Mouse (Mus musculus) gastrocnemius, postnatal 10 days (tissue): ENCODE data around the gene Nedd4. TPM values are rescaled to one million over a fixed set of nuclear protein-coding genes. Genes with fewer than 3 reads are reported as not detected.
"Not testable (repeated sequence)": the region's sequence is repeated elsewhere in the genome, so short reads cannot be mapped to it uniquely, and the experiment has no call there.

Experiments
- DNase-seq: peaks from one replicate; pipeline ENCODE4 v3.0.0; 2021; ENCODE audit warnings: mixed read lengths
- long read RNA-seq, 2 experiments: library from polyadenylated mRNA; stranded (forward); transcript quantifications; one replicate each; pipeline ENCODE4 v2.0.0; 2021
- total RNA-seq, 2 experiments: library from RNA; stranded (reverse); gene quantifications; 2 replicates each; pipeline ENCODE4 v1.2.3; 2021

Nedd4 gene
- 100 to 1,000 TPM; 563 to 619 TPM for total RNA-seq
- long read RNA-seq, experiment 1, full-length matches to known transcripts, result 605 of 702 reads
- long read RNA-seq, experiment 1, partial matches to known transcripts, result 77 of 702 reads
- long read RNA-seq, experiment 1, other reads (novel, unspliced or antisense), result 20 of 702 reads
- long read RNA-seq, experiment 2, full-length matches to known transcripts, result 413 of 517 reads
- long read RNA-seq, experiment 2, partial matches to known transcripts, result 67 of 517 reads
- long read RNA-seq, experiment 2, other reads (novel, unspliced or antisense), result 37 of 517 reads

DNA sequence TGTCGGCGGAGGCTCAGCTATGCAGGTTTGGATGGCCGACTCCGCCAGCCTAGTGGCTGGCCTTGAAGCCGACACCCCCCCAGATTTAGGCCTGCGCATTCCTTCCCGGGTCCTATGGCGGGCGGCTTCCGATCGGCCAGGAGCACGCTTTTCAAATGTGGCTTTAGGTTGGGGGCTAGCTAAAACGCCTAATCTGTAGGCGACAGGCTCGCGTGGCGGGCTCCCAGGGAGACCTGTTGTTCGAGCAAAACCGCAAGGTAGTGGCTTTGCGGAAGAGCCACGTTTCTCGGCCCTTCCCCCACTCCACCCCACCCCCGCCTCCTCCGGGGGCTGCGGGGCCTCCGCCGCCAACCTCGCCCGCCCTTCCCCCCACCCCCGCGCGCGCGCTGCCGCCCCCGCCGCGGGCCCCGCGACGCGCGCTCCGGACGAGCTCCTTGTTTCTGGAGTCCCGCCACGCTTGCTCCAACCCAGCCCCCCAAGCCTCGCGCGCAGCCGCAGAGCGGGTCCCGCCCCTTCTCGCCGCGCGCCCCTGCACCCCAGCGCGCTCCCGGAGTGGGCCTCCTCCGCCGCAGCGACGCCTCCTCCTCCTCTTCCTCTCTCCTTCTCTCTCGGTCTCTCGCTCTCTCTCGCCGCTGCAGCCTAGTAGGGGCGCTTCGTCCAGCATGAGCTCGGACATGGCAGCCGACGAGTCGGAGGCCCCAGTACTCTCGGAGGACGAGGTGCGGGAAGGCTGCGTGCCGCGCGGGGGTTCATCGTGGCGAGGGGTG, at the start of gene Nedd4:
Nedd4 (plus strand) TSS at position 452 of the 767 bp plus-strand sequence.
- peak; percentile 98 for DNase-seq

- DNase-seq, result peak; percentile 32
These were observed 48.3 kb upstream of the Nedd4 start for GRCm38 (mm10) chr9:72613884-72614283.

GRCm38 (mm10) chr9:72614786-72615480, 47.2 kb upstream of the Nedd4 start:
- no peak for DNase-seq

GRCm38 (mm10) chr9:72618037-72618436, 44.1 kb upstream of the Nedd4 start:
- DNase-seq, result no peak

GRCm38 (mm10) chr9:72623605-72624004, 38.5 kb upstream of the Nedd4 start:
- DNase-seq, result no peak

DNA sequence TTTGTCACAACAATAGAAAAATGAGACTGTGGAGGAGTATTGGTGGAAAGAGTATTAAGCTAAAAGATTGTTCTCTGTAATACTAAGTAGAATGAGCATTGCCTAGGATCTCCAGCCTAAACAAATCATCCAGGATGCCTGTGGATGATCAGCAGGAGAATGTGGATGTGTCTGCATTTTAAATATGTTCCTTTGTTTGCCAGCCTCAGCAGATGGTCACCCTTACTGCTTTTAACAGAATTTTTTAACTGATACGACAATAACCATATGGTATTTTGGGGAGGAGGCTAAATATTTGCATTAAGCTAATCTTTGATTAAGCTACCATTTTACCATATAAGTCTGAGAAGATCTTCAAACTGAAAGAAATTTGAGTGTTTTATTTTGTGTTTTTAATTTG, 34.5 kb upstream of the Nedd4 start:
- DNase-seq, result no peak

DNA sequence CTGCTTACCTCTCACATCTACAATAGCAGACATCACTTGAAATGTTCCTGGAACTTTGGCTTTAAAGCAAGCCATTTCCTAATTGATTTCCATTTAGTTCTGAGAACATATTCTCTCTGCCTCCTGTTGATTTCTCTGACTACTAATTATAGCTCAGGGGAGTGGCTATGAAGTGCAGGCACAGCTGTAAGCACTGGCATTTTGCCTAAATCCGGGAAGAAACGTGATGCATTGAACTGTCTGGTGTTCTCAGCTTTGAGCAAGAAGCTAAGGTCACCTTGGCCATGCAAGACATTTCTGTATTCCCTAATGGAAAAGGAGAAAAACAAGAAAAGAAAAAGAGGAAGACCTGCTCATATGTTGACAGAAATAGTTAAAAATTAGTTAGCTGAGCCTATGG, 33.6 kb upstream of the Nedd4 start:
- DNase-seq, result no peak

- DNase-seq, result no peak
These were observed 29.9 kb upstream of the Nedd4 start for GRCm38 (mm10) chr9:72632198-72632597.

- no peak for DNase-seq
These were observed 27.0 kb upstream of the Nedd4 start for GRCm38 (mm10) chr9:72635134-72635533.

GRCm38 (mm10) chr9:72636547-72636946, 25.6 kb upstream of the Nedd4 start:
- DNase-seq, result no peak

DNA sequence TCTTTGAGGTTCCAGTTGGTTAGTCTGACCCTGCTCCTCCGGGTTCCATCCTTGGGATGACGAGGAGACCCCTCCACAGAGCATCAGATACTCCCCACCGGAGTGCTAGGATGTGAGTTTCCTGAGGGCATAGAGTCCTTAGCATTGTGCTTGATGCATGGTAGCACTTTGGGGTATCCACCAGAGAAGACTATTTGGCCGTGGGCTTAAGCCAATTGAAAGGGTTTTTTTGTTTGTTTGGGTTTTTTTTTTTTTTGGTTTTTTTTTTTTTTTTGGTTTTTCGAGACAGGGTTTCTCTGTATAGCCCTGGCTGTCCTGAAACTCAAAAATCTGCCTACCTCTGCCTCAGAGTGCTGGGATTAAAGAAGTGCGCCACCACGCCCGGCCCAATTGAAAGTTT, 24.9 kb upstream of the Nedd4 start:
- DNase-seq, result no peak

GRCm38 (mm10) chr9:72638951-72639842, 22.9 kb upstream of the Nedd4 start:
- no peak for DNase-seq

DNA sequence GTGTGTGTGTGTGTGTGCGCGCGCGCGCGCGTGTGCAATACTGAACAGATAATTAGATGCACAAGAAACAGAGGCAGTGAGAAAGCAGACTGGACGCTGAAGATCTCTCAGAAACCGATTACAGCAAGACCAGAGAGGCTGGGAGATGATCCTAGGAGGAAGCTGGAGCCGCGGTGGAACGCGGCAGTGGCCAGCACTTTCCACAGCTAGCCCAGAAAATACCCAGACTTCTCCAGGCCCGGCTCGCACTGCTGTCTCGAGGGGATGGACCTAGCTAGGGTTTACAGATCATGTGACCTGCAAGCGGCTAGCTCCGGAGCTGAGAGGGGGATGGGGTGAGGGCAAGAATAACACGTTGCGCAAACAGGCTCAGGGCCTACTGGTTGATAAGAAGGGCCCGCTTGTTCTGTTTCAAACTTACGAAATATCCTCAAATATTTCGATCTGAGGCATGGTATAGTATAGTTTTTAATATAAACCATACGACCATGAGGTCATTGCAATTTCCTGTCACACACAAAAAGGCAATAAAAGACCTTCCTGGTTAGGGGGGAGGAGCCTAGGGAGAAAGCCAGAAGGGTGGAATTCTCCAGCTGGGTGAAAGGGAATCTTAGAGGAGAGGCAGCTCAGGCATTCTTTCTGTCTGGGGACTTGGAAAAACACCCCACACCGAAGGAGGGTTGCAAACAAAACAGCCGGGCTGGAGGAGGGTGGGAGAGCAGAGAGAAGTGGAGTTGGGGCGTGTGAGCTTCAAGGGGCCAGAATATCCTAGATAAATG, 22.1 kb upstream of the Nedd4 start:
- peak; percentile 77 for DNase-seq

DNA sequence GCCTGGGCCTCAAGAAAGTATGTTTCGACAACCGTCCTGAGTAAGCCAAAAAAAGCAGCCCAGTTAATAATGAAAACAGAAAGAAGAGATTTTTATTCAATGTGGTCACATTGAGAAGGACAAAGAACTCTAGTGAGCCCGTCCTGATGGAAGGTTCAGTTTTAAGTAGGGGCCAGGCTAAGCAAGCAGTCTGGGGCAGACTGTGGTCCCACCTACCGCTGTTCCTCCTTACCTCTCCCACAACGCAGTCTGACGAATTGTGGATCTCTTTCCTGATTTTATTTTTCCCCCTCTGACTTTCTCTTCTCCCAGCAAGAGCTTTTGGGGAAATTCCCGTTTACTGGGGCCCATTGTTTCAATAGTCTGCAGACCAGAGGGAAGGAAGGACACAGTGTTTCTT, 21.5 kb upstream of the Nedd4 start:
- no peak for DNase-seq

- DNase-seq, result peak; percentile 44
These were observed 21.0 kb upstream of the Nedd4 start for GRCm38 (mm10) chr9:72641093-72641680.

GRCm38 (mm10) chr9:72642756-72643447, 19.2 kb upstream of the Nedd4 start:
- DNase-seq, result not testable (repeated sequence)

GRCm38 (mm10) chr9:72643651-72644417, 18.3 kb upstream of the Nedd4 start:
- no peak for DNase-seq

DNA sequence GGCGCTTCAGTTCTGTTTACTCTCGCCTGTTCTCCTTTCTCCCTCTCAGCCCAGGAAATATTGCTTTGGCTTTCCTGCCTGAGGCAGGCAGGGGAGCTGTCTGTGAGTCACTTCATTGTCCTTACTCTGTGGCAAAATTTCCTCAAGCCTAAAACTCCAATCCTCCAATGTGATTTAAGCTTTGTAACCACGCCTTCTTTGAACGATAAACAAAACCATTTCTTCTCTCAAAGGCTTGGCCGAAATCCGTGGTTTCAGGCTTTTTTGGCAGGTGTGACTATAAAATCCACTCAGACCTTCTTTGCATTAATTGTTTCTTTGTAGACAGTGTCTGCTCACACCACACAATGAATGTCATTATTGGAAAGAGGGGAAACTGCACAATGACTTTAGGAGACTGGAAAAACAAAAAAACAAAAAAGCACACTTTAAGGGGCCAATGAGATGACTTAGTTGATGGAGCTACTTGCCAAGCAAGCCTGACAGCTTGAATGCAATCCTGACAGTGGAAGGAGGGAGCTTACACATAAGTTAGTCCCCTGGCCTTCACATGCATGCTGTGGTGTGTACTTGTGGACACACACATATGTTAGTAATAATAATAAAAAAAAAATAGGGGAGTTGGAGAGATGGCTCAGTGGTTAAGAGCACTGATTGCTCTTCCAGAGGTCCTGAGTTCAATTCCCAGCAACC, 17.6 kb upstream of the Nedd4 start:
- no peak for DNase-seq

DNA sequence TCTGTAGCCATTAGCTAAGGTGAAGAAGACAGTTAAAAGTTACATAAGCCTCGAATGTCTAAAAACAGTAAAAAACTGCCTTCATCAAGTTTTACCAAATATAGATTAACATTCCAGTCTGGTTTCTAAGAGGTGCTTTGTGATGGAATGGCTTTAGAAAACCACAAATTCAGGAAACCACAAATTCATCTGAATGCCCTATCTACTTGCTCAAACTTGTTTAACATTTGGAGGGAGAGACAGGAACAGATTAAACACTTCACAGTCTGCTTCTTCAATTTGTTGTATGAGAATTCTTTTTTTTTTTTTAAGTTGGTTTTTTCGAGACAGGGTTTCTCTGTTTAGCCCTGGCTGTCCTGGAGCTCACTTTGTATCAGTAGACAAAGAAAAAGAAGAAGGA, 12.4 kb upstream of the Nedd4 start:
- DNase-seq, result no peak
